Mouse (Mus musculus) lung, postnatal 0 days (tissue): ENCODE measurements around the gene Olfr374.

Source experiments
- CTCF ChIP-seq: IDR thresholded peaks from 2 replicates; pipeline ENCODE4 v1.5.1; 2016; ENCODE audit warnings: antibody characterized with exemption, mild to moderate bottlenecking
- EP300 ChIP-seq: IDR thresholded peaks from 2 replicates; pipeline ENCODE4 v1.6.1; 2016; ENCODE audit warnings: antibody characterized with exemption, mild to moderate bottlenecking, control low read depth

DNA sequence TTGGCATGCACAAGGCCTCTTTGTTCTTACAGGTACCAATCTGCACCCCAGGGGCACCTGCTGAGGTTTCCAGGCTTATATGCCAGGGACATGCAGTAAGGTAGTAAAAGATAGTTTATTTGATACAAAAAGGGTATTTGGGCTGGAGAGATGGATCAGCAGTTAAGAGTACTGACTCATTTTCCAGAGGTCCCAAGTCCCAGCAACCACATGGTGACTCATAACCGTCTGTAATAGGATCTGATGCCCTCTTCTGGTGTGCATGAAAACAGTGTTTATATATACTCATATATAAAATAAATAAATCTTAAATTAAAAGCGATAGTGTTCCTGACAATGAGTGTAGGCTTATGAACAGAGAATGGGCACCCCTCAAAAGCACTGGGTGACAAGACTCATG is 51.3 kb downstream of the Olfr374 start:
- no peak for TF ChIP-seq CTCF
- TF ChIP-seq EP300: no peak
